Mouse (Mus musculus): ENCODE measurements around the gene Stoml1. TPM values are rescaled to one million over a fixed set of nuclear protein-coding genes. Genes with fewer than 3 reads are reported as not detected.

Stoml1 gene
- total and polyA plus RNA-seq, 3 experiments = 35.4 to 40.7 (median 35.4) TPM

DNA sequence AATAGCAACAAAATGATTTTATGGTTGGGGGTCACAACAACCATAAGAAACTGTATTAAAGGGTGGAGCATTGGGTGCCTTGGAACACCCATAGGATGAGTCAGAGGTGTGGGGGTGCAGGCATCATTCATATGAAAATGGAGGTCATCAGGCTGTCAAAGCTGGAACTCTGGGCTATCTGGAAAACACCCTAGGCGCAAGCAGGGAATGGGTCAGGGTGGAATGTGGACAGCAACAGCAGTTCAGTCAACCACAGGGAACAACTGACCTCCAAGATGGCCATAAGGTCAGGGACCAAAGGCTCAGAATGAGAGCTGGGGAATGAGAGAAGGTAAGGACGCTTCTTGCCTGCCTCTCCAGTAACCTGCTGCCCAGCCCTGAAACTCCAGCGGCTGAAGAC lies 34.4 kb upstream of the Stoml1 start:
- Histone ChIP-seq H3K4me1 (ENCODE audit: control insufficient read depth in 1 of 2, insufficient read depth in 2 of 2) (no peaks in the 10 kb centered on the region), H3K36me3 (replicated peaks in 1 of 2; ENCODE audit: control insufficient read depth in 1 of 2, insufficient read depth in 1 of 2, low read length in 1 of 2) (peaks cover 48 to 63% of the 10 kb centered on the region in 2 experiments), H3K4me3 (replicated peaks in 1 of 3; ENCODE audit: low read depth in 2 of 3, low read length in 2 of 3, poor library complexity in 1 of 3) (no peak overlapping the region), H3K27ac (ENCODE audit: insufficient read depth, low read depth) (no peak overlapping the region), H3K79me2 (replicated peaks; ENCODE audit: control insufficient read depth, extremely low read depth, insufficient read depth, poor library complexity, severe bottlenecking) (no peaks in the 10 kb centered on the region), H3K4me2 (ENCODE audit: insufficient read depth, low read depth, poor library complexity, severe bottlenecking) (no peak overlapping the region), H3K27me3 (replicated peaks) (no peaks in the 10 kb centered on the region), H3K9me3 (replicated peaks; ENCODE audit: low read length) (no peaks in the 10 kb centered on the region), H3K9ac (ENCODE audit: insufficient read depth, low read depth) (no peak overlapping the region)
- TF ChIP-seq EP300 (IDR thresholded peaks at IDR 0.05; ENCODE audit: low read length) = no peak
- no peak for TF ChIP-seq MAZ (IDR thresholded peaks at IDR 0.05; ENCODE audit: low read depth, low read length)
- no peak for TF ChIP-seq NRF1 (IDR thresholded peaks at IDR 0.05; ENCODE audit: low read depth, low read length)
- TF ChIP-seq RAD21 (IDR thresholded peaks at IDR 0.05; ENCODE audit: low read depth, low read length) = no peak
- TF ChIP-seq HCFC1 (IDR thresholded peaks at IDR 0.05; ENCODE audit: low read depth, low read length) = no peak
- no peak for TF ChIP-seq ETS1 (conservative IDR thresholded peaks at IDR 0.05; ENCODE audit: low read depth, low read length)
- TF ChIP-seq JUND (conservative IDR thresholded peaks at IDR 0.05; ENCODE audit: low read depth, low read length) = no peak
- TF ChIP-seq TBP (conservative IDR thresholded peaks at IDR 0.05; ENCODE audit: low read depth, low read length) = no peak
- no peak for TF ChIP-seq ZMIZ1 (IDR thresholded peaks at IDR 0.05; ENCODE audit: low read depth, low read length)
- TF ChIP-seq ELF1 (IDR thresholded peaks at IDR 0.05; ENCODE audit: low read depth, low read length) = no peak
- TF ChIP-seq TCF12 (IDR thresholded peaks at IDR 0.05; ENCODE audit: low read depth, low read length) = no peak
- TF ChIP-seq USF1 (IDR thresholded peaks at IDR 0.05; ENCODE audit: low read depth, low read length) = no peak
- no peak for TF ChIP-seq USF2 (conservative IDR thresholded peaks at IDR 0.05; ENCODE audit: low read depth, low read length)
- TF ChIP-seq CHD2 (IDR thresholded peaks at IDR 0.05; ENCODE audit: low read length) = no peak
- TF ChIP-seq NELFE (IDR thresholded peaks at IDR 0.05; ENCODE audit: low read depth, low read length) = no peak
- no peak for TF ChIP-seq CTCF (conservative IDR thresholded peaks at IDR 0.05 in 1 of 2, IDR thresholded peaks at IDR 0.05 in 1 of 2; ENCODE audit: low read depth in 2 of 2, low read length in 2 of 2)
- no peak for TF ChIP-seq IRF4 (IDR thresholded peaks at IDR 0.05; ENCODE audit: low read depth, low read length)
- TF ChIP-seq ZKSCAN1 (IDR thresholded peaks at IDR 0.05; ENCODE audit: borderline replicate concordance, low read depth, low read length) = no peak
- TF ChIP-seq PAX5 (IDR thresholded peaks at IDR 0.05; ENCODE audit: low read length) = no peak
- dilution Hi-C loops (cut with MboI; ENCODE audit: extremely low pct_ligation_motif_present, extremely low pct_unique_long_range_greater_than_20kb, low sequenced_read_pairs) = no loop called here
- no peak for DNase-seq (ENCODE audit: extremely low read depth)
- in situ Hi-C loops (cut with MboI; ENCODE audit: low pct_ligation_motif_present, low pct_unique_long_range_greater_than_20kb, low sequenced_read_pairs) = no loop called here

GRCm38 (mm10) chr9:58220218-58220903 lies 32.6 kb upstream of the Stoml1 start:
- Histone ChIP-seq H3K79me2 (replicated peaks; ENCODE audit: control insufficient read depth, extremely low read depth, insufficient read depth, poor library complexity, severe bottlenecking) (no peaks in the 10 kb centered on the region), H3K27ac (ENCODE audit: insufficient read depth, low read depth) (no peak overlapping the region), H3K4me1 (ENCODE audit: control insufficient read depth in 1 of 2, insufficient read depth in 2 of 2) (no peaks in the 10 kb centered on the region), H3K36me3 (replicated peaks in 1 of 2; ENCODE audit: control insufficient read depth in 1 of 2, insufficient read depth in 1 of 2, low read length in 1 of 2) (peaks cover 63 to 81% of the 10 kb centered on the region in 2 experiments), H3K9me3 (replicated peaks; ENCODE audit: low read length) (no peaks in the 10 kb centered on the region), H3K27me3 (replicated peaks) (no peaks in the 10 kb centered on the region), H3K4me2 (ENCODE audit: insufficient read depth, low read depth, poor library complexity, severe bottlenecking) (no peak overlapping the region), H3K4me3 (replicated peaks in 1 of 3; ENCODE audit: low read depth in 2 of 3, low read length in 2 of 3, poor library complexity in 1 of 3) (no peak overlapping the region), H3K9ac (ENCODE audit: insufficient read depth, low read depth) (no peak overlapping the region)
- peak; percentile 54 for DNase-seq (ENCODE audit: extremely low read depth)
- in situ Hi-C loops (cut with MboI; ENCODE audit: low pct_ligation_motif_present, low pct_unique_long_range_greater_than_20kb, low sequenced_read_pairs) (no loop called here), dilution Hi-C loops (cut with MboI; ENCODE audit: extremely low pct_ligation_motif_present, extremely low pct_unique_long_range_greater_than_20kb, low sequenced_read_pairs) (no loop called here)
- TF ChIP-seq RAD21 (IDR thresholded peaks at IDR 0.05; ENCODE audit: low read depth, low read length) (peak; percentile 58), NELFE (IDR thresholded peaks at IDR 0.05; ENCODE audit: low read depth, low read length) (no peak), SMC3 (IDR thresholded peaks at IDR 0.05; ENCODE audit: low read depth, low read length) (peak; percentile 49), USF1 (IDR thresholded peaks at IDR 0.05; ENCODE audit: low read depth, low read length) (no peak), SIN3A (IDR thresholded peaks at IDR 0.05; ENCODE audit: low read length) (no peak), CTCF (conservative IDR thresholded peaks at IDR 0.05 in 1 of 2, IDR thresholded peaks at IDR 0.05 in 1 of 2; ENCODE audit: low read depth in 2 of 2, low read length in 2 of 2) (peak; percentile 58 to 66), UBTF (IDR thresholded peaks at IDR 0.05; ENCODE audit: low read depth, low read length) (no peak), MAFK (IDR thresholded peaks at IDR 0.05; ENCODE audit: insufficient replicate concordance, low read length) (no peak), BHLHE40 (IDR thresholded peaks at IDR 0.05; ENCODE audit: low read depth, low read length) (no peak), TCF12 (IDR thresholded peaks at IDR 0.05; ENCODE audit: low read depth, low read length) (no peak)
